Mouse (Mus musculus) right cerebral cortex, postnatal 14 days (tissue): ENCODE results near the gene Dnal4.

ENCODE experiments used
- DNase-seq: peaks from one replicate; pipeline ENCODE4 v3.0.0; 2022

The Dnal4 gene

DNA sequence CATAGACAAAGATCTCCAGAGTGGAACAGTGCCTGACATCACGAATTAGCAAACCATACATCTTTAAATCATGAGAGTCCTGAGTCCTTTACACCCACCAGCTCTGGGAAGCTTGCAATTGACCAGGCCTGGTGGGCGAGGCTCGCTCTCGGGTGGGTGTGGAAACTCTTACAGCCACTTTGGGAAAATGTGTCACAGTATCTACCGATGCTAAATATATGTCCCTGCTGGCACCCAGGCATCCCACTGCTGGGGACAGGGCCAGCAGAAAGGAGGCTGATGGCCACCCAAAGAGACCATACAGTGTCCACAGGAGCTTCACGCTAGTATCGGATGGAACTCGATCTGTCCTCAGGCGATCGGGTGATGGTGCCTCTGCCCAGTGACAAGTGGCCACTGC, 20.9 kb upstream of the Dnal4 start:
- no peak for DNase-seq

DNA sequence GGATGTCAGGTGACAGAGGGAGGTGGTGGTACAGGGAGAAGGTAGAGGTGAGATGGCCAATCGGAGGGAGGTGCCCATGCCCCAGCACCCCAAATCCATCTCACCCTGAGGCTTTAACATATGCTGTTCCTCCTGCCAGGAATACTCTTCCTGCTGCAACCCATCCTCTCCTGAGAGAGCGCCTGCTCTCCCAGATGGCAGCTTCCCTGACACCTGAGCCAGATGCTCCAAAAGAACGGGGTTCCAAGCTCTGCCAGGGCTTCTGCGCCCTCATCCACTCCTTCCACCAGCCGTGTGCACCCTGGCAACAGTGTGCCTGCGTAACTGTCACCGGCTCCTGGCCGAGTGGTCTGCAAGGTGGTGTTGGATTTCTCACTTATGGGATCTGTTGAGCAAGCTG, 20.0 kb upstream of the Dnal4 start:
- no peak for DNase-seq

DNA sequence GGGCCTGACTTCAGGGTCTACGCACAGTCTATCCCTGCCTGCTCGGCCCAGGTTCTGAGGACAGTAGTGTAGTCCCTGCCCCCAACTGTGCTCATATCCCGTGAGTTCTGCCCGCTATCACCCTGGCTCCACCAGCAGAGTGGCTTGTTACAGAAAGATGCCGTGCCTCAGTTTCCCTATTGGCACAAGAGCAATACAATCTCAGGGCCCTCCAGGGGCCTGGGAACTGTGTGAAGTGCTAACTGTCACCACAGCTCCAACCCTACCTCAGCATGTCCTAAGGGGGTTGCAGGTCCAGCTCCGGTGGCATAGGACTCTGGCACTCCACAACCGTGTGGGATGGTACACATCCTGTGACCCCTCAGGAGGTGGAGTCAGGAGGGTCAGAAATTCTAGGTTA, 19.4 kb upstream of the Dnal4 start:
- DNase-seq: no peak

DNA sequence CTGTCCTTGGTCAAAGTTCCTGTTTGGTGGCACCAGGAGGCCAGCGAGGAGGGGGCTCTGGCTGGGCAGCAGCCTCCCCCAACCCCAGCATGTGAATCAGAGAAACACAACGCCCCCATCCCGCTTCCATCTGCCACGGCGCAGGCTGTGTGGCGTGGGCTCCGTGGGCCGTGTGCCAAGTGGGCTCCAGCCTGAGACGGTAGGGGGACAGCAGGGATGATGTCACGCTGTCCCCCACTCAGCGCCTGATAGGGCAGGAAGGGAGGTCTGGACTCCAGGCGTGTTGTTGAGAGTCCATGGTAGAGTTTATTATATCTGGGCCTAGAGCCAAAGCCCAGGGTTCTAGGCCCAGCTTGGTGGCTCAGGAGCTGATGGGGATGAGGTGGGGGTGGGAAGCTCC, 18.6 kb upstream of the Dnal4 start:
- peak; percentile 84 for DNase-seq

DNA sequence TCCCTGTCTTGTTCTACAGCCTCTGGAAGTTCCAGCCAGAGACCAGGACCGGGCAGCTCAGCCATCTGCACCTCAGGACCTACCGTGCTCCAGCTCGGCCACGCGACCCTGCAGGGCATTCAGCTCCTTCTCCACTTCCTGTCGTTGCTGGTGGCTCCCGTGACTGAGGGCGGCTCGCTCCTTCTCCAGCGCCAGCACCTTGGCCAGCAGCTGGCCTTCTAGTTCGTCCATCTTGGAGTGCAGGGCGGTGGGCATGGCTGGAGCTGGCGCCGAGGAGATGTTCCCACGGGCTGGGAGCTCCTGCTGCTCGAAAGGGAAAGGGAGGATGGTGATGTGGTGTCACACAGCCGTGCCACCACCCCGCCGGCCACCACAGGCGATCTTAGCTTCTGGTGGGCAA, 16.5 kb upstream of the Dnal4 start:
- no peak for DNase-seq

DNA sequence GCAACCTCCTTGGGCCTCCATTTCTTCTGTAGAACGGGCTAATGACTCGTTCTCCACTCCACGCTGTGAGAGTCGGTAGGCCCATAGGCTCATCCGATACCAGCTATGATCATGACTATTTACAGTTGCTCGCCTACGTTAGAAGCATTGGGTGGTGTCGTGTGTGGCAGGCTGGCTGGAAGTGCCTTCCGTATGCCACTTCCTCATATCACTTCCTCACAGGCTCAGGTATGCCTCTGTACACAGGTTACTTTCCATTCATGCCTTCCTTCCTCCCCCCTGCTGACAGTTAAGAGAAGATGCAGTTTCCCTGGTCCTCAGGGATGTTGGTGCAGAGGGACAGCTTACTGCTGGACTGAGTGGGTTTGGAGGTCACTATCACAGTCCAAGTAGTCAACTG, 15.4 kb upstream of the Dnal4 start:
- DNase-seq: no peak

DNA sequence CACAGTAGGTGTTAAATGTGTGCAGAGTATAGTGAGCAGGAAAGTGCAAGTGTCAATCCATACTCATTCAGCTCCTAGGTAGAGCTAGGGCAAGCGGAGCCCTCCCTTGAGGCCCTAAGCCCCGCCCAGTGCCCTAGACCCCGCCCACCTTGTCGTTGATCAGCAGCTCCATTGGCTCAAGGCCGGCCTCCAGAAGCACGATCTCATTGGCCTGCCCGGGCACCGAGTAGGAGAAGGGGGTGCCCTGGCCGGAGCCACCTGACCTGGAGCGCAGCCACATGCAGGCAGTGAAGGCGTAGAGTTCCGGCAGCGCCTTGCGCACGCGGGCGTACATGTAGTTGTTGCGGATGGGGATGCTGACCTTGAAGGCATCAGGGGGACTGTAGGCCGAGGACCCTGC, 14.8 kb upstream of the Dnal4 start:
- DNase-seq: no peak

DNA sequence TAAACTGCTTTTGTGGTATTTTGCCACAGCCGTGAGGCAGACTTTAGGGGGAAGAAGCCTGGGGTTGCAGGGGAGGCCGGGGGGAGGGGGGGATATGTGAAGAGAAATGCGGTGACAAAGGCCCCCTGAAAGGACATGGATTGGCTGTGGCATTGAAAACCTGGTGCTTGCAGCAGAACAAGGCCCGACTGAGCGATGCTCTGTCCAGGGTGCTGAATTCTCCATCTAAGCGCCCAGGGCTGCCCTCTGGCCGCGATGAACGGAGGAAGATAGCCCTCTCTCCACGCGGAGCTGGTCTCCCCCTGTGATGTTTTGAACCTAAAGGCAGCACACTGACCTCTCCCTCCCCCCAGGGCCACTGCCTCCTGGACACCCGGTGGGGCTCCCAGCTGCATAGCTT, 13.9 kb upstream of the Dnal4 start:
- no peak for DNase-seq

DNA sequence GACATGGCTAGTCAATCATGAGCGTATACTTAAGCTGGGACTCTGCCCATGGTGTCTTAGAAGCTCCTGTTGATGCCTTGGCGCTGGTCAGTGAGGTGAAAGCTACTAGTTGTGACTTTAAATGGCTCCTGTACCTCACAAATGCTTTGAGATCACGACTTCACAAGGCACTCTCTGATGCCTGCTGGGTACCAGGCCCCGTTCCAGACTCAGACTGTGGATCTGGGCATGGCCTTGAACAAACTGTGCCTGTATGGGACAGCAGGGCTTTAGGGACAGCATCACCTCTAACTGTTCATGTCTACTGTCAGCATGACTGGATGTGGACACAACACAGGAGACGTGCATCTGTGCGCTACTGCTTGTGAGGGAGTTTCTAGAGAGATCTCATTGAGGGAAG, 13.3 kb upstream of the Dnal4 start:
- no peak for DNase-seq

DNA sequence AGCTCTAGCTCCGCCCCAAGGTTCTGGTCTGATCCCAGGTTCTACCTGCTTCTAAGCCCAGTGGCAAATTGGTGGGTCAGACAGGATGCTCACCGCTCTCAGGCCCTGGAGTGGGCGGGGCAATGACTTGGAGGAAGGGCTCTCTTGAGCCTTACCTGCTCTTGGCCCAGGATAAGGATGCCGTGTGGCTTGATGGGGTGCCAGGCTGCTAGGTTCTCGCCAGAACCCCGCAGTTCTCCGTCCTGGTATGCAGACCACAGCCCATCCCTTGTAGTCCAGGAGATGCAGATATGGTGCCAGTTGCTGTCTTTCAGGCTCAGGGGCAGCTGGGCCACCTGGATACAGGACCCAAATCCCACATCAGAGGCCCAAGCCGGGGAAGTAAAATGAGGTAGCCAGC, 12.5 kb upstream of the Dnal4 start:
- DNase-seq: no peak

DNA sequence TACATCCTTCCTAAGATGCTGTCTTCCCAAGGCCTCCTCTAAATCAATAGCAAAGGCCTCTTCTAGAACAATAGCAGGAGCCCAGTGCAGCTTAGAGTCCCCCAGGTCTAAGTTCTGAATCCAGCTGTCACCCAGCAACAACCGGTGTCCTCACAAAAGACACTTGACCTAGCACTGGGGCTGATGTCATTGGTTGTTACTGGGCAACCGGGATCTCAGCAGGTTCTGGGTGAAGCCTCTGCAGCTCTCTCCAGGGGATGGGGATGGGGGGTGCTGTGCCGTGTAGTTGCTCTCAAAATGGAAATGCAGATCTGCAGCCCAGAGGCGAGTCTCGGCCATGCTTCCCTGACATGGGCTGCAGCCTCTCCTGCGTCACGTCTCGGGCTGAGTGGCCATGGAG, 10.2 kb upstream of the Dnal4 start:
- no peak for DNase-seq

DNA sequence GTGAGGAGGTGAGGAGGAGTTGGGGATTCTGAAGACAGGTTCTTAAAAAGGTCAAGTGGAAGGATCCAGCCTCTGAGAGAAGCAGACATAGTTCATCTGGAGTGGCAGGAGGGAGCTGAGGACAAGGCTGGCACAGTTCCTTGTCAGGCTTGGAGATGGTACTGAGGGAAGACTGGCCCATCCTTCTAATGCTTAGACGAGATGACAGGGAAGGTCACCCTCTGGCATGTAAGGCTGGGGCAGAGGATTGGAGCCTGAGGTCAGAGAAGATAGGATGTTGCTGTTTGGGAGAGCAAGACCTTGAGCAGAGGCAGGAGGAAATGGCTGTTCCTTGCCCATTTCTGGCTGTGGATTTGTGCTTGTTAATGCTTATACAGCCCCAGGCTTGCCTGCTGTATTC, 7.4 kb upstream of the Dnal4 start:
- DNase-seq: no peak

DNA sequence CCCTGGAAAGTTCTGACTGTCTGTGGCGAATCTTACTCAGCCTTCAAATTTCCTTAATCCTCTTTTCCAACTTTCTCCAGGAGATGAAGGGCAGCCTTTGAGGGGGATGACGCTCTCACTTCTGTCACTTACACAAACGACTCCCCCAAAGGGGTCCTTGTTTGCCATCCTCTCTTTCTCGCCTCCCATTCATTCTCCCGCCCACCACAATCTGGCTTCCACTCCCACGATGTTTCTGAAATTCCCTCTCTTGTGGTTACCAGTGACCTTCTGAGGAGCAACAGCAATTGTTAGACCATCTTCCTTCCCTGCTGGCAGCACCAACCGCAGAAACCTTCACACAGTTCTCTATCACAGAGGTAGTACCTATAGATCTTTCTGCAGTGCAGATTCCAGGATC, 2.0 kb downstream of the Dnal4 start:
- no peak for DNase-seq

DNA sequence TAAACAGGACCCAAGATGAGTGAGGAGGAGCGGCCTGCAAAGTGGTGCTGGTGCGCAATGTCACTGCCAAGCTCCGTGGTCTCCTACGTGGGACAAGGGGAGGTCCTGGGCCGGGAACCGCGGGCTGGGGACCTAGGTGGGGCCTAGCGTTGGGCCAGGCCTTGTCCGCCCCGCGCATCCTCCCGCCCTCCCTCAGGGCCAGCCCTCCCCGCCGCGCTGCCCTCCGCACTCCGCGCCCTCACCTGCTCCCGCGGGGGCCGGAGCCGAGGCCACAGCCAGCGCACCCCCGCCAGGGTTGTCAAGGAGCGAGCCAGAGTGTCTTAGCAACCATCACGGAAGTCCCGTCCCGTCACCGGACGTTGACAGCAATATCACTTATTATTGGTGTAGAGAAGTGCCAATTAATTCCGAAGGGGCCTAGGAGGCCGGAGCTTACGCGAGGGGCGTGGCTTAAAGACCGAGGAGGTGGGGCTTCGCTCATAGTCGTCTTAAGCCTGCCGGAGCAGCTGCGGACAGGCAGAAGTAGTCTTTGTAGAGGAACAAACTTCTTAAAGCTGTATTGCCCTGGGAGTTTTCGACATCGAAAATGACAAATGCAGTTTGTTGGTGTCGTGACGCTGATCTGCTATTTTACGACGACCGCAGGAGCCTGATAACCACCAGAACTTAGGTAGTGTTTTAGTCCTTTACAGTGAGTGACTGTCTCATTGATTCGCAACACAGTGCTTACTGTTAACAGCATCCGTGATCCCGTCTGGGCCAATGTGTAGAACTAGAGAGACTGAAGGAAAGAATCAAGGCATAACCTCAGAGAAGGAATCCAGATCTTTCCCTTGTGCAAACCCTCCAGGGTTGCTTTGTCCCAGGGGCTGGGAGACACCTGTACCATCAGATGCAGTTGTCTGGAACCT, 3.3 kb downstream of the Dnal4 start:
- DNase-seq: peak; percentile 95

DNA sequence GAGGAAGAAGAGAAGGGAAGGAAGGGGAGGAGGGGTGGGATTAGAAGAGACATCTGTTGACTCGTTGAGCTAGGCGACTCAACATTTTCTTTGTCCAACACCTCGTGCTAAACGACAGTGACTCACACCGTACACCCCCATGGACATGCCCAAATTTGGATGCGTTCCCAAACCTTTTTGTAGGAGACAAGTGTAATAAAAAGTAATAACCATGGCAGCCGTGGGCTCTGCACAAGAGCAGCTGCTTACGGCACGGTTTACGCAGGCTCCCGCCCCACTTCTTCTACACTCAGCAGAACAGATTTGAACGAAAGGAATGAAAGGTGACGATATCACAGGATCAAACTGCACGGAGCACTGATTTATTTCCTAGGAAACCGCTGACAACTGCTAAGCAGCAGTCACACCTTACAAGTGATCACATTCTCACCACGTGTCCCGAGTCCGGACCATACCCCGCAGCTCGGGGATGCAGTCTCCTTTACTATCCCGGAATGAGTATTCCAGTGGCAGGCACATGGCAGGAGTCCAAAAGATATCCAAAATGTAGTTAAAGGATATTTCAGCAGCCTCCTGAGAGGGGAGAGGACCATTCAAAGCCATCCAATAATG, 6.9 kb downstream of the Dnal4 start:
- DNase-seq: no peak

DNA sequence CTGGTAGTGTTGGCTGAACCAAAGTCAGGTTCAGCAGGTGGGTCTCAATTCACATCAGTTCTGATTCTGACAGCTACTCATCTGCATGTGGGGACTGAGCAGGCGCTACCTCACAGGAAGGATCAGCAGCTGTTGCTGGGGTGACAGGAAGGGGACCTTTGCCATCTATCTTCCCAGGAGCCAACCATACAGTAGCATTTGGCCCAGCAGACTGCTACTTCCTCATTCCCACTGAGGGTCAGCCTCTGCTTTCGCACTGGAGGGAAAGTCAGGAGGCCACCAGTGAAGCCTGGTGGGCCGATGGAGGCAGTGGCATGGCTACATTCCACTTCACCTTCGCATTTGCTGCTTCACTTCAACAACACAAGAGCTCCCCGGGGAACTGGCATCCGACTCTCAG, 9.3 kb downstream of the Dnal4 start:
- no peak for DNase-seq

DNA sequence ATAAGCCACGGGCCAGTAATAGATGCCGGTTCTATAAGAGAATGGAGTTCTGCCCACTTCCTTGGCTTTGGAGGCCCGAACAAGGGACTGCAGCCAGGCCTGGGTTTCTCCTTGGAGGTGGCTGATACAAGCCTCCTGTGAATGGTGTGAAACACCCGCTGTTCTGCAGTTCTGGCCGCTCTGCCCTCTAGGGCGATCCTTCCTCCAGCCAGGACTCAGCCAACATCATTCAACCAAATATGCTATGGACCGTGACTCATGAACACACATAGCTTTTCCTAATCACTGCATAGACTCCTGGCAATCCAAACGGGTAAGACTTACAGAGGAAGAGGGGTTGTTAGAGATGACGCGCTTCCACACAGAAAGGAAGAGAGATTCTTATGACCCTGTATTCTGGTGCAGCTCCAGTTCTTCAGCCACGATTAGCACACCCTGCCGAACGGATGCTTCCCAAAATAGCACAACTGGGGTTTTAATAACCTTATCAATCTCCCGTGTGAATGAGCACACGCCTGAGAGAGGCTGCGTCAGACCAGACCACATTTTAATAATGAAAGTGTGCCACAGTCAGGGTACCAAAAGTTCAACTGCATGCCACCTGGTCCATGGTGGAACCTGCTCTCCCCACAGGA, 10.2 kb downstream of the Dnal4 start:
- no peak for DNase-seq

DNA sequence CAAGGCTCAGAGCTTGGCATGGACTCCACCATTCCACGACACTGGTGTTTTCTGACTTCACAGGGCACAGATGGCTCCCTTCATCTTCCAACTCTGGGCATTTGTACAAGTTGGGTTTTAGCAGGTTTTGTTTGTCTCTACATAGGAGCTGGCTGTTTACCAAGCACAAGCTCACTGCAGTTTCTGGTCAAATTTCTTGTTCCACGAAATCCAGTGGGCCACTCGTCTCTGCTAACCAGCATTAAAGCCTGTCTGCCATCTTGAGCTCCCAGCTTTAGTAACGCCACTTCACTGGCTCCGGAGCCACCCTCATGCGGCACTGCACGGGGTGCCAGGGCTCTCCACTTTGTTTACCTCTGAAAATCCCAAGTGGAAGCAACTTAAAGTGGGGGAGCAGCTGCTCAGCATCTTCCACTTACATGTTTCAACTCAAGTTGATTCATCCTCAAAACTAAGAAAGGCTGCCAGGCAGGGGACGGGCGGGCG, 11.0 kb downstream of the Dnal4 start:
- no peak for DNase-seq

DNA sequence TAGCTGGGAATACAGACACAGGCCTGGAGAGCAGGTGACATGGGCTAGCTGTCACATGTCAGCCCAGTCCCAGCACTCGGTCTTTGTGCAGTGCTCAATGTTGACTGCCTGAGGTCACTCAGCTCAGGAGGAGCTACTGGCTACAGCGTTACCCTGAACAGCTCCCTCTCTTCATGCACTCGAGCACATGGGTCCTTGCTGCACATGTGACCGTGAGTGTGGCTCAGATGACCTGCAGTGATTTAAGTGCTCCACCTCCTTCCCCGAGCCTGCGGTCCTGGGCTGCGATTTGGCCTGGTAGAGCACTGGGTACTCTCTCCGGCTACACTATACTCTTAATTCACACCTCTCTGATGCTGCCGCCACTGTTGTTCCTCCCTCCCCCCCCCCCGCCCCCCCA, 11.5 kb downstream of the Dnal4 start:
- no peak for DNase-seq

DNA sequence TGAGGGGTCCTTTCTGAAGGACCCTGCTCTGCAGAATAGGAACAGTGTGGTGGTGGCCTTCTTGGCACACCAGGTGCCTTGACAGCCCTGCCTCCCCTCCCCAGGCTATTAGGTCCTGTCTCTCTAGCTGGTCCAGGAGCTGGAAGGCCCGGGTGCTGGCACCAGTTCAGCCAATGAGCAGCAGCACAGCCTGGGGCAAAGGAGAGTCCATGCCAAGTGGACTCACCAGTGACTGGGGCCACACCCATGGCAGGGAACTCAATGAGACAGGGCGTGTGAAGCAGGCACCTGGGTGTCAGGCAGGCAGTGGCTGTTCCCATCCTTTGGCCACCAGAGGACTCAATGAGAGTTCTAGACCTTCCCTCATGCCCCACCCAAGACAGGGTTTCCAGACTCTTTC, 12.3 kb downstream of the Dnal4 start:
- DNase-seq: no peak

DNA sequence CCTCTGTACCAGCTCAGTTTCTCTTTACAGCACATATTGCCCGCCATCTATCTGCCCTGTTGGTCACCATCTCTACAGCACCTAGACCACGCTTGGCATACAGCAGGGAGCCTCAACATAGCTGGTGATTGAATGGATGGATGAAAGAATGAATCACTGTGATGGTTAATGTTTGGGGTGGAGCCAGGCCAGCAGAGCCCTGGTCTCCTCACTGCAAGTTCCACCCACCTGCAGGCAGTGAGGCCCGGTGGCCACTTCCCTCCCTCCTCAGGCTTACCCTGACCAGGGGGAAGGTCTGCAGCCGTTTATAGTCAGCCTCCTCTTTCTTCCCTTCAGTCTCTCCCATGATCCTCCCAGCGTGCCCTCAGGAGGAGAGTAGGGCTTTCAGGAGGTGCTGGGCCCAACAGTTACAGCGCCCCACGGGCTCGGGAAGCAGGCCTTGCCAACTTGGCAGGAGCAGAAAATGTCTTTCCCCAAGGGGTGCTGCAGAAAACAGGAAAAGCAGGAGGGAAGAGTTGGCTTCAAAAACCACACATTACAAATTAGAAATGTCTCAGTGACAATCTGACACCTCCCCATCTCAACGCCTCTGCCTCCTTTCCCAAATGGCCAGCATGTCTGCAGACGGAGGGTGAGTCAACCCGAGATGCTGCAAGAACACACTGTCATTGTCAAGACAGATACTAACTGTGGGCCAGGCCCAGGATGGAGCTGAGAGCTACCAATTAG, 12.9 kb downstream of the Dnal4 start:
- no peak for DNase-seq

DNA sequence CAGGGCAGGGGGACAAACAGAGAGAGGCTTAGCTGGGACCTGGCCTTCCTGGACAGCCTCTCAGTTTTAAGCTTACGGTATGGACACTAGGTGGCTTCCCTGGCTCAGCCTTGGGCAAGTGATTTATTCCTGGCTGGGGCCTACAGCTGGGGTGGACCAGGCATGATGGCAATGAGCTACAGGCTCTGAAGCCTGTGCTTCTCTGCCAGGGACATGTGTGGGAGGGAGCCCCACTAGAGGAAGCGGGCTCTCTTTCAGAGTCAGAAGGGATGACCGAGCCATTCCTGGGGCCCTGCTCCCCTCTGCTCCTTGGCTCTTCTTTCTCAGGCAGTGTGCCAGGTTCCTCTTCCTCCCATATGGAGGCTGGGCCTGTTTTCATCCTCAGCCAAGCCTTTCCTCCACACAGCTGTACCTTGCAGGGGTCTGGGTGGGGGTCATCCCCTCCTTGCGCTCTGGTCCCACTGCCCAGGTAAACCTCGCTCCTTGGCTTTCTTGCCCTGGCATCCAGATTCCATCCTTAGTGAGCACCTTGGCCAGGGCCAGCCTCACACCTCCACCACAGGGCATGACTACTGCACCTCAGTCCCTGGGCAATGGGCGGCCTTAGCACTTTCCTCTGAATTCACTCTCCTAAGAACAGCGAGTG, 13.9 kb downstream of the Dnal4 start:
- DNase-seq: no peak

DNA sequence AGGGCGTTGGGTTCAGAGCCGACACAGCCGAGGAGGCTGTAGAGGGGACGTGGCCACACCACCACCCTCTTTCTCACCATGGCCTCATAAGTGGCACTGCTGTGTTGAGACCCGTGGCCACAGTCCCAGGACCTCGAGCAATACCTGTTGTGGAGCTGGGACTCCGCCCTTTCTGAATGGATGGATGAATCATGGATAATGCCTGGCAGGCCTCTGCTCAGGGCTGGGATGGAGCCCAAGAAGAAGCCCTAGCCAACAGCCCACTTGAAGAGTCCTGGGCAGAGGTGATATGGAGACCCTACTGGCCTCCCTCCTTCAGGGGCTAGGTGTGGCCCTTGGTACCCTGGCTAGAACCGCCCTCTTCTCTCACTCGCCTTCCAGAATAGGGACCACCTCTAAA, 14.6 kb downstream of the Dnal4 start:
- no peak for DNase-seq
